Mouse (Mus musculus): Measurements from ENCODE around the gene Adam11. TPM values are rescaled to one million over a fixed set of nuclear protein-coding genes. Genes with fewer than 3 reads are reported as not detected.
"Not testable (repeated sequence)": the region's sequence is repeated elsewhere in the genome, so short reads cannot be mapped to it uniquely, and the experiment has no call there.

The Adam11 gene
- 83.8 and 92.2 TPM in 2 replicates for polyA plus RNA-seq (2012; rRNA removed)

GRCm38 (mm10) chr11:102761309-102762210 lies at the start of gene Adam11:
Adam11 (plus strand) TSS chr11:102761439.
- no peak for DNase-seq (ENCODE audit: extremely low spot score in 1 of 2, low spot score in 1 of 2)

GRCm38 (mm10) chr11:102712411-102712810 lies 48.8 kb upstream of the Adam11 start:
- no peak for DNase-seq (ENCODE audit: extremely low spot score in 1 of 2, low spot score in 1 of 2)

GRCm38 (mm10) chr11:102714578-102714977 lies 46.7 kb upstream of the Adam11 start:
- DNase-seq (ENCODE audit: extremely low spot score in 1 of 2, low spot score in 1 of 2), result not testable (repeated sequence)

GRCm38 (mm10) chr11:102716135-102716534 lies 45.1 kb upstream of the Adam11 start:
- peak in 1 of 2 experiments; percentile 57 for DNase-seq (ENCODE audit: extremely low spot score in 1 of 2, low spot score in 1 of 2)

- no peak for DNase-seq (ENCODE audit: extremely low spot score in 1 of 2, low spot score in 1 of 2)
Measured at GRCm38 (mm10) chr11:102725574-102725973, 35.7 kb upstream of the Adam11 start.

GRCm38 (mm10) chr11:102728614-102729013 lies 32.6 kb upstream of the Adam11 start:
- DNase-seq (ENCODE audit: extremely low spot score in 1 of 2, low spot score in 1 of 2), result peak in 1 of 2 experiments; percentile 78

- no peak for DNase-seq (ENCODE audit: extremely low spot score in 1 of 2, low spot score in 1 of 2)
Measured at GRCm38 (mm10) chr11:102729835-102730234, 31.4 kb upstream of the Adam11 start.

- DNase-seq (ENCODE audit: extremely low spot score in 1 of 2, low spot score in 1 of 2), result no peak
Measured at GRCm38 (mm10) chr11:102731366-102731765, 29.9 kb upstream of the Adam11 start.

- DNase-seq (ENCODE audit: extremely low spot score in 1 of 2, low spot score in 1 of 2), result no peak
Measured at GRCm38 (mm10) chr11:102733146-102733545, 28.1 kb upstream of the Adam11 start.

- DNase-seq (ENCODE audit: extremely low spot score in 1 of 2, low spot score in 1 of 2), result no peak
Measured at GRCm38 (mm10) chr11:102734961-102735360, 26.3 kb upstream of the Adam11 start.

GRCm38 (mm10) chr11:102738046-102738445 lies 23.2 kb upstream of the Adam11 start:
- no peak for DNase-seq (ENCODE audit: extremely low spot score in 1 of 2, low spot score in 1 of 2)

- peak; percentile 61 to 87 for DNase-seq (ENCODE audit: extremely low spot score in 1 of 2, low spot score in 1 of 2)
Measured at GRCm38 (mm10) chr11:102739278-102739966, 21.8 kb upstream of the Adam11 start.

- DNase-seq (ENCODE audit: extremely low spot score in 1 of 2, low spot score in 1 of 2), result no peak
Measured at GRCm38 (mm10) chr11:102740634-102741033, 20.6 kb upstream of the Adam11 start.

GRCm38 (mm10) chr11:102741129-102741950 lies 19.9 kb upstream of the Adam11 start:
- peak in 1 of 2 experiments; percentile 40 for DNase-seq (ENCODE audit: extremely low spot score in 1 of 2, low spot score in 1 of 2)

- no peak for DNase-seq (ENCODE audit: extremely low spot score in 1 of 2, low spot score in 1 of 2)
Measured at GRCm38 (mm10) chr11:102742066-102742465, 19.2 kb upstream of the Adam11 start.

- no peak for DNase-seq (ENCODE audit: extremely low spot score in 1 of 2, low spot score in 1 of 2)
Measured at GRCm38 (mm10) chr11:102742843-102743242, 18.4 kb upstream of the Adam11 start.

GRCm38 (mm10) chr11:102744746-102745145 lies 16.5 kb upstream of the Adam11 start:
- DNase-seq (ENCODE audit: extremely low spot score in 1 of 2, low spot score in 1 of 2), result no peak

- no peak for DNase-seq (ENCODE audit: extremely low spot score in 1 of 2, low spot score in 1 of 2)
Measured at GRCm38 (mm10) chr11:102747866-102748265, 13.4 kb upstream of the Adam11 start.

- DNase-seq (ENCODE audit: extremely low spot score in 1 of 2, low spot score in 1 of 2), result no peak
Measured at GRCm38 (mm10) chr11:102748381-102748780, 12.9 kb upstream of the Adam11 start.

GRCm38 (mm10) chr11:102749712-102750111 lies 11.5 kb upstream of the Adam11 start:
- DNase-seq (ENCODE audit: extremely low spot score in 1 of 2, low spot score in 1 of 2), result no peak

Data from frontal cortex, adult 2 months (tissue).